Mouse (Mus musculus) liver, postnatal 0 days (tissue): ENCODE results near the gene Gm49486. TPM values are rescaled to one million over a fixed set of nuclear protein-coding genes. Genes with fewer than 3 reads are reported as not detected.

Source experiments
- ATAC-seq: fragments of 200-750 bp; cut with Nextera tagmentation; 2 replicates; pipeline ENCODE4 v1.8.0; 2017; ENCODE audit warnings: mild to moderate bottlenecking, moderate library complexity
- DNase-seq: peaks from one replicate; pipeline ENCODE4 v3.0.0-alpha.2; 2016
- H3K27ac ChIP-seq: fragments of 300-500 bp; sonication (generic); 2 replicates; pipeline ENCODE4 v1.5.1; 2014; ENCODE audit warnings: antibody characterized with exemption, moderate library complexity, mild to moderate bottlenecking, low read depth
- H3K27me3 ChIP-seq: fragments of 300-500 bp; sonication (generic); 2 replicates; pipeline ENCODE4 v1.6.1; 2014; ENCODE audit warnings: low read length, control low read depth, mixed read lengths; ENCODE audit not compliant: insufficient read depth
- H3K36me3 ChIP-seq: fragments of 300-500 bp; sonication (generic); replicated peaks from 2 replicates; pipeline ENCODE4 v1.6.1; 2014; ENCODE audit warnings: mild to moderate bottlenecking, control low read depth, low read length, moderate library complexity, mixed read lengths; ENCODE audit not compliant: insufficient read depth
- H3K4me1 ChIP-seq: fragments of 300-500 bp; sonication (generic); 2 replicates; pipeline ENCODE4 v1.6.1; 2014; ENCODE audit warnings: antibody characterized with exemption, mild to moderate bottlenecking, control low read depth; ENCODE audit not compliant: insufficient read depth
- H3K4me2 ChIP-seq: fragments of 300-500 bp; sonication (generic); 2 replicates; pipeline ENCODE4 v1.6.1; 2014; ENCODE audit warnings: low read depth, mild to moderate bottlenecking, low read length, moderate library complexity, mixed read lengths
- H3K4me3 ChIP-seq: fragments of 300-500 bp; sonication (generic); 2 replicates; pipeline ENCODE4 v1.5.1; 2014; ENCODE audit warnings: low read depth, low read length
- H3K9ac ChIP-seq: fragments of 300-500 bp; sonication (generic); replicated peaks from 2 replicates; pipeline ENCODE4 v1.6.1; 2014; ENCODE audit warnings: mild to moderate bottlenecking, moderate library complexity
- H3K9me3 ChIP-seq: fragments of 300-500 bp; sonication (generic); 2 replicates; pipeline ENCODE4 v1.6.1; 2016; ENCODE audit warnings: mild to moderate bottlenecking, control low read depth, low read length, mixed read lengths
- CTCF ChIP-seq: sonication (generic); IDR thresholded peaks from 2 replicates; pipeline ENCODE4 v1.5.1; 2016; ENCODE audit warnings: antibody characterized with exemption, low read depth
- EP300 ChIP-seq: IDR thresholded peaks from 2 replicates; pipeline ENCODE4 v1.6.1; 2016; ENCODE audit warnings: antibody characterized with exemption, low read depth, mild to moderate bottlenecking
- WGBS: fragments of 180-500 bp; shearing (Covaris S2); extraction: QIAGEN DNeasy Blood & Tissue Kit; methylation state at CpG from one replicate; pipeline ENCODE4 v1.1.7; 2014; ENCODE audit not compliant: insufficient replicate concordance; 5-methylcytosine and 5-hydroxymethylcytosine counted together
- polyA plus RNA-seq: library from polyadenylated mRNA; unstranded; fragments of >200 nt; fragmentation: Nextera tagmentation; extraction: Ambion mirVana; gene quantifications from 2 replicates; pipeline ENCODE4 v1.2.1, GENCODE M21; 2015

Gm49486 gene
- 0.08 TPM in 2 replicates for polyA plus RNA-seq

- Histone ChIP-seq H3K4me2 (peak within 1 kb of the TSS; percentile 94), H3K36me3 (peaks cover 4% of the 10 kb centered on the region; the same call in 1 of the 2 replicates), H3K9ac (peak within 1 kb of the TSS; percentile 72), H3K9me3 (no peaks in the 10 kb centered on the region), H3K27me3 (no peaks in the 10 kb centered on the region), H3K4me1 (peaks cover 9% of the 10 kb centered on the region), H3K27ac (peak within 1 kb of the TSS; percentile 93), H3K4me3 (peak within 1 kb of the TSS; percentile 71)
- DNase-seq (peak; percentile 88), ATAC-seq (peak; percentile 88)
- under 1% methylated on average over 50 of the region's 51 CpGs for WGBS
- TF ChIP-seq CTCF (0 out of 2 replicates have a peak, but pooled peaks have one; percentile 13), EP300 (no peak)
Measured at GRCm38 (mm10) chr15:79229058-79229821, at the start of gene Gm49486, which contains the start of gene Pick1. Gene Gm49486, plus strand, starts transcription at chr15:79229391. Gene Pick1, plus strand, starts transcription at chr15:79229173.

- Histone ChIP-seq H3K27me3 (no peaks in the 10 kb centered on the region), H3K27ac (peak overlapping the region; percentile 77), H3K9me3 (no peaks in the 10 kb centered on the region), H3K9ac (peak overlapping the region; percentile 26; the same call in 1 of the 2 replicates), H3K36me3 (no peaks in the 10 kb centered on the region), H3K4me1 (0 out of 2 replicates have a peak, but pooled peaks cover 2% of the 10 kb centered on the region), H3K4me3 (no peak overlapping the region), H3K4me2 (peak overlapping the region; percentile 44)
- no peak for TF ChIP-seq CTCF
- TF ChIP-seq EP300, result no peak
- WGBS, result 63% methylated on average over 10 of the region's 10 CpGs
- ATAC-seq (peak; percentile 70), DNase-seq (no peak)
Measured at GRCm38 (mm10) chr15:79185213-79185612, 44.0 kb upstream of the Gm49486 start.

GRCm38 (mm10) chr15:79187819-79188218, 41.4 kb upstream of the Gm49486 start:
- Histone ChIP-seq H3K4me1 (0 out of 2 replicates have a peak, but pooled peaks cover 4% of the 10 kb centered on the region), H3K36me3 (no peaks in the 10 kb centered on the region), H3K4me3 (no peak overlapping the region), H3K4me2 (no peak overlapping the region), H3K27me3 (no peaks in the 10 kb centered on the region), H3K9ac (no peak overlapping the region), H3K27ac (peak overlapping the region; percentile 69), H3K9me3 (no peaks in the 10 kb centered on the region)
- DNase-seq (peak; percentile 49), ATAC-seq (peak; percentile 77)
- no peak for TF ChIP-seq CTCF
- TF ChIP-seq EP300, result no peak
- 57% methylated on average over 8 of the region's 8 CpGs for WGBS

GRCm38 (mm10) chr15:79191426-79191825, 37.8 kb upstream of the Gm49486 start:
- Histone ChIP-seq H3K36me3 (no peaks in the 10 kb centered on the region), H3K27me3 (no peaks in the 10 kb centered on the region), H3K4me2 (no peak overlapping the region), H3K4me1 (peaks cover 13% of the 10 kb centered on the region; the same call in 1 of the 2 replicates), H3K9me3 (no peaks in the 10 kb centered on the region), H3K27ac (no peak overlapping the region), H3K9ac (no peak overlapping the region), H3K4me3 (no peak overlapping the region)
- DNase-seq (no peak), ATAC-seq (no peak)
- 93% methylated on average over 2 of the region's 2 CpGs for WGBS
- TF ChIP-seq CTCF (no peak), EP300 (no peak)

- Histone ChIP-seq H3K27me3 (no peaks in the 10 kb centered on the region), H3K4me3 (no peak overlapping the region), H3K36me3 (no peaks in the 10 kb centered on the region), H3K4me1 (peaks cover 13% of the 10 kb centered on the region; the same call in 1 of the 2 replicates), H3K9me3 (no peaks in the 10 kb centered on the region), H3K4me2 (no peak overlapping the region), H3K27ac (no peak overlapping the region), H3K9ac (no peak overlapping the region)
- DNase-seq, result no peak
- TF ChIP-seq CTCF (no peak), EP300 (no peak)
- ATAC-seq, result no peak
- WGBS, result 88% methylated on average over 6 of the region's 6 CpGs
Measured at GRCm38 (mm10) chr15:79192450-79192849, 36.7 kb upstream of the Gm49486 start.
